ENCODE assay signal across 21 mouse cellular contexts in genomic region chr10:87830012-87830411, GRCm38 (mm10). TPM values are rescaled to one million over a fixed set of nuclear protein-coding genes. Genes with fewer than 3 reads are reported as not detected.
DNase-seq lines count a peak whose midpoint lies in the region; ATAC-seq lines count a peak whose summit lies in the region.
"Had no signal": no experiment of that assay in that cellular context is flagged by ENCODE, and none has a peak within 500 bp of the region (broad histone marks: within the 10 kb centered on the region; RNA-seq: fewer than 3 reads in every experiment).

No protein-coding gene starts in this region.

- no peaks in the 10 kb centered on the region for H3K9me3 ChIP-seq in liver, embryonic 15.5 days (replicated peaks)
- no peaks in the 10 kb centered on the region for H3K9me3 ChIP-seq in liver, embryonic 12.5 days (replicated peaks)
- H3K9me3 ChIP-seq: embryonic facial prominence, embryonic 12.5 days; forebrain, embryonic 15.5 days; heart, embryonic 12.5 days; hindbrain, embryonic 10.5 days had no signal

- H3K27me3 ChIP-seq in liver, embryonic 15.5 days = no peaks in the 10 kb centered on the region
- H3K27me3 ChIP-seq in liver, embryonic 12.5 days (replicated peaks) = no peaks in the 10 kb centered on the region
- H3K27me3 ChIP-seq: CH12.LX; embryonic facial prominence, embryonic 12.5 days; forebrain, embryonic 15.5 days; heart, embryonic 12.5 days had no signal

- WGBS in liver, embryonic 15.5 days (ENCODE audit: insufficient replicate concordance) = 52% methylated on average over 2 of the region's 2 CpGs
- 72% methylated on average over 2 of the region's 2 CpGs for WGBS in liver, embryonic 12.5 days (ENCODE audit: insufficient replicate concordance)

- H3K4me3 ChIP-seq in liver, embryonic 15.5 days (replicated peaks) = no peak overlapping the region
- no peak overlapping the region for H3K4me3 ChIP-seq in liver, embryonic 12.5 days
- H3K4me3 ChIP-seq: embryonic facial prominence, embryonic 12.5 days; forebrain, embryonic 15.5 days; heart, adult 2 months; heart, embryonic 12.5 days; hindbrain, embryonic 10.5 days had no signal

- no peaks in the 10 kb centered on the region for H3K36me3 ChIP-seq in liver, embryonic 15.5 days (replicated peaks)
- no peaks in the 10 kb centered on the region for H3K36me3 ChIP-seq in liver, embryonic 12.5 days
- H3K36me3 ChIP-seq: embryonic facial prominence, embryonic 12.5 days; forebrain, embryonic 15.5 days; heart, embryonic 12.5 days; hindbrain, embryonic 10.5 days had no signal

- H3K4me1 ChIP-seq in liver, embryonic 15.5 days (replicated peaks) = no peaks in the 10 kb centered on the region
- H3K4me1 ChIP-seq in liver, embryonic 12.5 days = no peaks in the 10 kb centered on the region
- H3K4me1 ChIP-seq: embryonic facial prominence, embryonic 12.5 days; forebrain, embryonic 15.5 days; heart, embryonic 12.5 days; hindbrain, embryonic 10.5 days had no signal

- H3K27ac ChIP-seq in liver, embryonic 15.5 days (replicated peaks) = no peak overlapping the region
- no peak overlapping the region for H3K27ac ChIP-seq in liver, embryonic 12.5 days
- H3K27ac ChIP-seq: embryonic facial prominence, embryonic 12.5 days; forebrain, embryonic 15.5 days; heart, adult 2 months; hindbrain, embryonic 10.5 days; hindbrain, embryonic 14.5 days had no signal

- peak; percentile 11 for DNase-seq in lung, postnatal 36 days
- no peak for DNase-seq in lung, adult 18-20 months
- no peak for DNase-seq in heart, adult 9 months (ENCODE audit: low spot score in 2 of 2)
- DNase-seq in kidney, adult 11 months = no peak
- DNase-seq in kidney, adult 9 months = no peak
- DNase-seq: adrenal gland, adult 8-10 months; adrenal gland, postnatal 36 days; cerebellum, adult 11 months; cerebellum, adult 8-10 months; cerebellum, postnatal 14 days; gastrocnemius, postnatal 10 days; heart, adult 2 months had no signal

- ATAC-seq in liver, embryonic 15.5 days (ENCODE audit: insufficient read depth) = 0 out of 2 replicates have a peak, but pooled peaks have one; percentile 34
- no peak for ATAC-seq in liver, embryonic 12.5 days
- peak; percentile 86 for ATAC-seq in megakaryocyte progenitor cell, adult 5-6 weeks (replicated peaks; ENCODE audit: poor library complexity)
- ATAC-seq: forebrain, embryonic 15.5 days had no signal

- no peak overlapping the region for H3K9ac ChIP-seq in liver, embryonic 15.5 days
- H3K9ac ChIP-seq in liver, embryonic 12.5 days = no peak overlapping the region
- H3K9ac ChIP-seq: embryonic facial prominence, embryonic 12.5 days; forebrain, embryonic 15.5 days; heart, embryonic 12.5 days; hindbrain, embryonic 14.5 days had no signal

- no peak overlapping the region for H3K4me2 ChIP-seq in liver, embryonic 15.5 days
- no peak overlapping the region for H3K4me2 ChIP-seq in liver, embryonic 12.5 days
- H3K4me2 ChIP-seq: embryonic facial prominence, embryonic 12.5 days; forebrain, embryonic 15.5 days; heart, embryonic 12.5 days; hindbrain, embryonic 14.5 days had no signal

RNA-seq across cellular contexts. Expression of gene Igf1, which starts 28.1 kb away (rescaled TPM):
- polyA plus RNA-seq in liver, embryonic 15.5 days (2015; fragmentation: Nextera tagmentation; extraction: Ambion mirVana) = 11.5 and 12.5 TPM in 2 replicates
- polyA plus RNA-seq in liver, embryonic 12.5 days (2016; fragmentation: Nextera tagmentation; extraction: Ambion mirVana) = 11.2 and 11.5 TPM in 2 replicates
- 0.10 and 0.49 TPM in 2 replicates for total RNA-seq in megakaryocyte progenitor cell, adult 5-6 weeks (2015)
- 0.04 TPM in 1 of 2 replicates, not detected in the other for total RNA-seq in megakaryocyte progenitor cell, adult 5-6 weeks (2017)
- total RNA-seq: CH12.LX had no signal
